Mouse (Mus musculus): ENCODE measurements around the gene Hist1h4c. TPM values are rescaled to one million over a fixed set of nuclear protein-coding genes. Genes with fewer than 3 reads are reported as not detected.
A peak's percentile ranks its signal among the peaks of the same experiment; 100 is the strongest.

The Hist1h4c gene
- total RNA-seq (2017) = 140 and 291 TPM in 2 replicates

DNA sequence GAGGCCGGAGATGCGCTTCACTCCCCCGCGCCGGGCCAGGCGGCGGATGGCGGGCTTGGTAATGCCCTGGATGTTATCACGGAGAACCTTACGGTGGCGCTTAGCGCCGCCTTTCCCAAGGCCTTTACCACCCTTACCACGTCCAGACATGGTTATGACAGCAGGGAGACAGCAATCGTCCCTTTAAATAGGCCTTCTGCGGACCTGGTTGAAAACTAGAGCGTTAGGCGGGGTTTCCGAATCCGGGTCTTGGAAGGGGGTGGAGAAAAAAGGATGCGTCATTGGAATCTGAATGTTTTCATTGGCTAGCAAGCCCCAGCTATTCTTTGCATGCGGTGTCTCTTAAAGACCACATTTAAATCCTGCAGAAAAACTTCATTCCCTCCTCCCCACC is at the start of gene Hist1h4c:
Gene Hist1h4c (minus strand): TSS at position 155 of the 394 bp plus-strand sequence.
- ATAC-seq (replicated peaks in 1 of 2; ENCODE audit: insufficient read depth in 1 of 2, low FRiP score in 2 of 2, low TSS enrichment in 1 of 2, low read depth in 1 of 2, poor library complexity in 2 of 2, severe bottlenecking in 2 of 2) = peak; percentile 91 to 92

DNA sequence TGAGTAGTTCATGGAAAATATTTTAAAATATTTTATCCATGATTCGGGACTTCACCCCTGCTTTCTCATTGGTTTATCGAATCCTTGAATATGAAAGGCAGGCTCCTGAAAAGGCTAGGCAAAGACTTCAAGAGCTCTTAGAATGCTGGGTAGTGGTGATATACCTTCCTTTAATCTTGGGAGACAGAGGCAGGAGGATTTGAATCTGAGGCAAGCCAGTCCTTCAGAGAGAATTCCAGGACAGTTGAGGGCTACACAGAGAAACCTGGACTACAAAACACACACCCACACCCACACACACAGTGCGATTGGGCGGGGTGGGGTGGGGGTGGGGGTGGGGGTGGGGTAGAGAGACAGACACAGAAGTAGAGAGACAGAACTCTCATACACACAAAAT is 49.6 kb upstream of the Hist1h4c start:
- no peak for ATAC-seq (replicated peaks in 1 of 2; ENCODE audit: insufficient read depth in 1 of 2, low FRiP score in 2 of 2, low TSS enrichment in 1 of 2, low read depth in 1 of 2, poor library complexity in 2 of 2, severe bottlenecking in 2 of 2)

DNA sequence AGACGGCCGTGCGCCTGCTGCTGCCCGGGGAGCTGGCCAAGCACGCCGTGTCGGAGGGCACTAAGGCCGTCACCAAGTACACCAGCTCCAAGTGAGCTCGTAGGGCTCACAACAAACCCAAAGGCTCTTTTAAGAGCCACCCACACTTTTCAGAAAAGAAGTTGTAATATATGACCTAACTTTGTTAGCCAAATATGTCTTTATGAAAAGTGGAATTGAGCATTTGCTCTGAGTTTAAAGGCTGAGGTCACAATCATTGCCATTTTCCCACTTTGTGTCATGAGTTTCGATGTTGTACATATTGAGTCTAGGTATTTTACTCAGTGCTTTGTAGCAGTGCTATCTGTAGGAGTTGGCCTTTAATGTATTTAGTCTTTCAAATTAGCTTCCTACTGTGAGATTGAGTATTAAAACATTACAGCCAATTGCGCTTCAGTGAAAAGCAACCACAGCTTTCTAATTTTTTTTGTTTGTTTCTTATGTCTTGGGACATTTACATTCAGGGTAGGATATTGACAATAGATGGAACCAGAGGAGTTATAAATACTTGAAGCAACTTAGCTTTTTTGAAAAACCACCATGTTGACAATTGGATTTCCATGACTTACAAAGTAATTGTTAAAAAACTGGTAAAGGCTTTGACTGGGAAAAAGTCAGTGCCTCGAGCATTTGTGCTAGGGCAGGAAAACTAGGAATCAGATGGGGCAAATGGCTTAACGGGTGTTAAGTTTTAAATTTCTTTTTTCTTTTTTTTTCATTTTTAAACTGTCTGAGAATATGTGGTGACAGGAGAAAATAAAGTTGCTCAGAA is 49.0 kb upstream of the Hist1h4c start:
- no peak for ATAC-seq (replicated peaks in 1 of 2; ENCODE audit: insufficient read depth in 1 of 2, low FRiP score in 2 of 2, low TSS enrichment in 1 of 2, low read depth in 1 of 2, poor library complexity in 2 of 2, severe bottlenecking in 2 of 2)

DNA sequence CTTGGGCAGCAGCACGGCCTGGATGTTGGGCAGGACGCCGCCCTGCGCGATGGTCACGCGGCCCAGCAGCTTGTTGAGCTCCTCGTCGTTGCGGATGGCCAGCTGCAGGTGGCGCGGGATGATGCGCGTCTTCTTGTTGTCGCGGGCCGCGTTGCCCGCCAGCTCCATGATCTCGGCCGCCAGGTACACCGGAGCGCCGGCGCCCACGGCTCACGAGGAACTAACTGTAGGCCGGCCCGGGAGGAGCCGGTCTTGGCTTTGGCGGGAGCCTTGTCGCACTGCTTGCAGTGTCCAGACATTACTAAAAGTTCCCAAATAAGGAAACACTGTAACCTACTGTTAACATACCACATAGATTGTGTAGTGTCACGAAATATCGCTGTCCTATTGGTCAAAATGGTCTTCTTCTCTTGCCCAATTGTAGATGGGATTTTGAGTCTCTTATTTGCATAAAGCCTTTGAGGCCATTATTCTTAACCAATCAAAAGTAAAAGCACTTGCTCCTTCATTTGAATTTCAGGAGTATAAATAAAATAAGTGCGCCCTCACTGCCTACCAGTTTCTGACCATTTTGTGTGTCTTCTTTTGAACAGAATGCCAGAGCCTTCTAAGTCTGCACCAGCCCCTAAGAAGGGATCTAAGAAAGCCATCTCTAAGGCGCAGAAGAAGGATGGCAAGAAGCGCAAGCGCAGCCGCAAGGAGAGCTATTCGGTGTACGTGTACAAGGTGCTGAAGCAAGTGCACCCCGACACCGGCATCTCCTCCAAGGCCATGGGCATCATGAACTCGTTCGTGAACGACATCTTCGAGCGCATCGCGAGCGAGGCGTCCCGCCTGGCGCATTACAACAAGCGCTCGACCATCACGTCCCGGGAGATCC is 48.2 kb upstream of the Hist1h4c start, which contains the start of gene Hist1h2bb:
Gene Hist1h2bb (plus strand): TSS at position 534 of the 880 bp plus-strand sequence.
- ATAC-seq (replicated peaks in 1 of 2; ENCODE audit: insufficient read depth in 1 of 2, low FRiP score in 2 of 2, low TSS enrichment in 1 of 2, low read depth in 1 of 2, poor library complexity in 2 of 2, severe bottlenecking in 2 of 2) = peak; percentile 81 to 87

DNA sequence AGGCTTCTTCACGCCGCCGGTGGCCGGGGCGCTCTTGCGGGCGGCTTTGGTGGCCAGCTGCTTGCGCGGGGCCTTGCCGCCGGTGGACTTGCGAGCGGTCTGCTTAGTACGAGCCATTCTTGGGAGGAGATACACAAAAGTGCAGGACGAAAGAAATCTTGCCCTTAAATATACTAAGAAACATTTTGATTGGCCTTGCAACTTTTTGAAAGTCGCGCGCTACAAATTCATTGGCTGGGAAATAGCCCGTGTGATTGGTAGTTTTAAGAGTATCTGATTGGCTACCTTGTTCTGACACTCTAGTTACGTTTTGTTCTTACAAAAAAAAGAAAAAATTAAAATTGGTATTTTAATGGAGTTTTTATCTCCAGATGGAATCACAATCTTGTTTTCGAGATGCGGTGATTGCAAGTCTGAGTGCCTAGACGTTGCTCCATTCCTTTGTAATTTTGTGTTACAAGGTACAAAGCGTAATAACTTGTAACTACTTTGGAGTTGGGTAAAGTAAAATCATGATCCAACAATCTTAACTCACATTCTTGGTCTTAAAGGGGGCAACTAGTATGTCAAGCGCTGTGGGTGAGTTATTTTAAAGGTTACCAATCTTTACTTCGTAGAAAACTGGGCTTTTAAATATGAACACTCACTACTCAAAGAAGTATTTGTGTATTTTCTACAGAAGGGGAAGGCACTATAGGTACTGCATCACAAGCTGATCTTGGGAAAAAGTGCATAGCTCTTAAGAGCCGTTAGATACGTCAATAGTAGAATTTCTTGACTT is 47.3 kb upstream of the Hist1h4c start, which contains the start of gene Hist1h3c:
Gene Hist1h3c (minus strand): TSS at position 222 of the 781 bp plus-strand sequence.
- peak; percentile 61 to 62; a peak in 3 of 4 replicates for ATAC-seq (replicated peaks in 1 of 2; ENCODE audit: insufficient read depth in 1 of 2, low FRiP score in 2 of 2, low TSS enrichment in 1 of 2, low read depth in 1 of 2, poor library complexity in 2 of 2, severe bottlenecking in 2 of 2)

DNA sequence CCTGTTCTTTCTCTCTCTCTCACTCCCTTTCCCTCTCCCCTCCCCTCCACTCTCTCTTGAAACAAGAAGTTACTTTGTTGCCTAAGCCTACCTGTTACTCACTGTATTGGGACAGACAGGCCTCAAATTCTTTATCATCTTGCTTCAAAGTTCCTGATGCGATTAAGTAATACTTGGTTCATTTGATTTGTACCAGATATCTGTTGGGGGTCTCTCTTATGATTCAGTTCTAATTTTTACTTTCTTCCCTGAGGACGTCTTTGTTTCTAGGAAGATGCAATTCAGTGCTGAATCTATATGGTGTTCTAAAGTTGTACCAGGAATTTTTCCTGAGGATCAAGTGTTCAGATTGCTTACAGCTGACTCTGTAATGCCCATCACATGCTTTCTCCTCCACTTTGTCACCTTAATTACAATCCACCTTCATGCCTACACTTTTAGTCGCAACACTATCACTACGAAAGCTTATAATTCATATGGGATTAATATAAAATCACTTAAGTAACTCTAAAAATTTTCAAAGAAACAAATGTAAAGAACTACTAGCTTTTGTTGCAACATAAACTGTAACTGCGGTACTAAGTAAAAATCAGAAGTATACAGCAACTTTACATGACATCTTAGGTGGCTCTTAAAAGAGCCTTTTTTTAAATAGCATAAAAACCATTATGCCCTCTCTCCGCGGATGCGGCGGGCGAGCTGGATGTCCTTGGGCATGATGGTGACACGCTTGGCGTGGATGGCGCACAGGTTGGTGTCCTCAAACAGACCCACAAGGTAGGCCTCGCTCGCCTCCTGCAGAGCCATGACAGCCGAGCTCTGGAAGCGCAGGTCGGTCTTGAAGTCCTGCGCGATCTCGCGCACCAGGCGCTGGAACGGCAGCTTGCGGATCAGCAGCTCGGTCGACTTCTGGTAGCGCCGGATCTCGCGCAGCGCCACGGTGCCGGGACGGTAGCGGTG is 46.4 kb upstream of the Hist1h4c start:
- no peak for ATAC-seq (replicated peaks in 1 of 2; ENCODE audit: insufficient read depth in 1 of 2, low FRiP score in 2 of 2, low TSS enrichment in 1 of 2, low read depth in 1 of 2, poor library complexity in 2 of 2, severe bottlenecking in 2 of 2)

DNA sequence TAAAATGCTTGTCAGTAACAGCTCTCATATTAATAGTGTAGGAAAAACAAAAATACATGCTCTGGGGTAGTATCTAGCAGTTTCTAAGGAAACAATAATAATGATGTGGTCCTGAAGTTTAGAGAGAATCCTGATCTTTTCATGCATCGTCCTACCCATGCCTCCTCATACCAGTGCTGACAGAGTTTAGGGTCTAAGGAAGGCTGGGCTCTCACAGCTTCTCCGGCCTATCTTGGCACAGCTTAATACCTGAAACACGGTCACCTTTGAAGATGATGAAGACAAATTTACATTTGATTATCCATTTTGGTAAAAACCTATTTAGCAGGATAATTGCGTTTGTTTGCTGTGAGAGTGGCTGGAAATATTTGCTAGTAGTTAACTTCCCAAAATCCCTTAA is 45.7 kb upstream of the Hist1h4c start:
- no peak for ATAC-seq (replicated peaks in 1 of 2; ENCODE audit: insufficient read depth in 1 of 2, low FRiP score in 2 of 2, low TSS enrichment in 1 of 2, low read depth in 1 of 2, poor library complexity in 2 of 2, severe bottlenecking in 2 of 2)

DNA sequence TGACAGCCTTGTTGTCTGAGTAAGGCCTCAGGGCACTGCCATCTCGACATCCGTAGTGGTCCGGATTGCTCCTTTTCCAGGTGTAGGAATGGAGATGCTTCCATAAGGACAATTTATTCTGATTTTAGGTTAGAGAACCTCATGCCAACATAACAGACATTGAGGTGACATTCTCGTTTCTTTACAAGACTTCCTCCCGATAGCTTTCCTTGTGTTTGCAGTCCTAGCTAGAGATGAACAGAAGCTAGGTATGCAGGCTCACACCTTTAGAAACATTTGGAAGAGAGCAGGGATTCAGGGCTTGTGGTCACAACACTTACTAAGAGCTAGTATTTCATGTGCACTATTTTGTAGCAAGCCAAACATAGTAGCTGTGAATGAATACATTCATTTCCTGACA is 45.0 kb upstream of the Hist1h4c start:
- no peak for ATAC-seq (replicated peaks in 1 of 2; ENCODE audit: insufficient read depth in 1 of 2, low FRiP score in 2 of 2, low TSS enrichment in 1 of 2, low read depth in 1 of 2, poor library complexity in 2 of 2, severe bottlenecking in 2 of 2)

DNA sequence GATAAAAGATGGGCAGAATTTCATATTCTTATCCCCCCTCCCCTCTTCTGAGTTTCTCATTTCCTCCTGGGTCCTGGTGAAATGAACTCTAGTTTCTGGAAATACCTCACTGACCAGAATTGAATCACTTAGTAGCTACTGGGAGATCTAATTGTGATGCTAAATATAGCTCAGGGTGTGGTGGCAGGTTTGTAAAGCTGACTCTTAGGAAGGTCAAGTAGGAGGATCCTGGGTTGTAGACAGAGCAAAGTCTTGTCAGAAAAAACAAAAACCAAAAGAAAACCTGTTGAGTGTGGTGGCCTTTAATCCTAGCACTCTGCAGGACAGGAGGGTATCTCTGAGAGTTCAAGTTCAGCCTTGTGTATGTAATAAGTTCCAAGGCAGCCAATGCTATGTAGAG is 43.8 kb upstream of the Hist1h4c start:
- ATAC-seq (replicated peaks in 1 of 2; ENCODE audit: insufficient read depth in 1 of 2, low FRiP score in 2 of 2, low TSS enrichment in 1 of 2, low read depth in 1 of 2, poor library complexity in 2 of 2, severe bottlenecking in 2 of 2) = no peak

DNA sequence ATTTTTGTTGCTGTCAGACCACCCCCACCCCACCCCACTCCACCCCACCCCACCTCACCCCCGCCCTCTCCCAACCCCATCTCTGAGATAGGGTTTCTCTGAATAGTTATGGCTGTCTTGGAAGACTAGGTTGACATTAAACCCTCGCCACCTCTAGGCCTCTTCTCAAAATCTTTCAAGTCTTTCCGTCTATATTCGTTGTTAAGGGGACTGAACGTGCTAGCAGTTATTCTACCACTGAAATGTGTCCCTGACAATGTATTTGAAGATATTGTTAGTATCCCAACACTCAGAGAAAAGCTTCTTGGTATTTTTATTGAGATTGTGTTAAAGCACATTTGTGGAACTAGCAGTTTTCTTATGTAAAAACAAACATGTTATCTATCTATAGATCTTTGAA is 42.7 kb upstream of the Hist1h4c start:
- no peak for ATAC-seq (replicated peaks in 1 of 2; ENCODE audit: insufficient read depth in 1 of 2, low FRiP score in 2 of 2, low TSS enrichment in 1 of 2, low read depth in 1 of 2, poor library complexity in 2 of 2, severe bottlenecking in 2 of 2)

DNA sequence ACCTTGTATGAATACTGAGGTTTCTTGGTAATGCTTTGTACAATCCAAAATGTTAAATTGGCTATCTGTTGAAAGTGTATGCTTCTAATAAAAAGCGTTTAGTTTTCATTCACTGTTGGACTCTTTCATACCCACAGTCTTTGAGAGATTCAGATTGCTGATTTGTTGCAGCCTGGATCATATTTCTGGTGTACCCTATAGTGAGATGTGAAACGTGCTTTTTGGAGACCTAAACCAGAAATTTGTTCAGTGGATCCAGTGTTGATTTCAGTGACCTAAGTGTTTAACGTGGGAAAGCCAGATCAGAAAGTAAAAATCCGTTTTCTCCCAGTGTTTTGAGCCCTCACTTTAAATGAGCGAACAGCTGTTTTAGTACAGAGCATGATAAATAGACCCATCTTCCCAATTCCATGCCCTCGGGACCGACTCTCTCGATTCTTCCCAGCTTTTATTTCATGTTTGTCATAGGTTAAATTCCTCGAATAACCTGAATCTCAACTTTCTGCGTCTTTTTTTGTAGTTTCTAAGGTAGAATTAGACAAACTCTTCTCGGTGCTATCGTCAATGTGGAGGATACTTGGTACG is 42.1 kb upstream of the Hist1h4c start:
- ATAC-seq (replicated peaks in 1 of 2; ENCODE audit: insufficient read depth in 1 of 2, low FRiP score in 2 of 2, low TSS enrichment in 1 of 2, low read depth in 1 of 2, poor library complexity in 2 of 2, severe bottlenecking in 2 of 2) = no peak

DNA sequence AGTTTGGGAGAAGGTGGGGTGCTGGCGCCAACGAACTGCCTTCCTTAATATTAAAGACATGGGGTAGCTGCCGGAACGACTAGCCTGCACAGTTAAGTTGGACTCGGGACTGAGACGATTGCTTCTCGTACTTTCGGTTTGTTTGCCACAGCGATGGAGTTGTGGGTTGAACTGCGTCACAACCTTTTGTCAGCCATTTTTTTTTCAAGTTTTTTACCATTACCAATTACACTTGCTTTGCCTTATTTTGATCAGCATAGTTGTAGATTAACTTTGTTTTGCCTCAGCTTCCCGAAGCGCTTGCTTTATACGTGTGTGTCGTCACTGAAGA is 41.6 kb upstream of the Hist1h4c start:
- ATAC-seq (replicated peaks in 1 of 2; ENCODE audit: insufficient read depth in 1 of 2, low FRiP score in 2 of 2, low TSS enrichment in 1 of 2, low read depth in 1 of 2, poor library complexity in 2 of 2, severe bottlenecking in 2 of 2) = peak; percentile 44 to 48

DNA sequence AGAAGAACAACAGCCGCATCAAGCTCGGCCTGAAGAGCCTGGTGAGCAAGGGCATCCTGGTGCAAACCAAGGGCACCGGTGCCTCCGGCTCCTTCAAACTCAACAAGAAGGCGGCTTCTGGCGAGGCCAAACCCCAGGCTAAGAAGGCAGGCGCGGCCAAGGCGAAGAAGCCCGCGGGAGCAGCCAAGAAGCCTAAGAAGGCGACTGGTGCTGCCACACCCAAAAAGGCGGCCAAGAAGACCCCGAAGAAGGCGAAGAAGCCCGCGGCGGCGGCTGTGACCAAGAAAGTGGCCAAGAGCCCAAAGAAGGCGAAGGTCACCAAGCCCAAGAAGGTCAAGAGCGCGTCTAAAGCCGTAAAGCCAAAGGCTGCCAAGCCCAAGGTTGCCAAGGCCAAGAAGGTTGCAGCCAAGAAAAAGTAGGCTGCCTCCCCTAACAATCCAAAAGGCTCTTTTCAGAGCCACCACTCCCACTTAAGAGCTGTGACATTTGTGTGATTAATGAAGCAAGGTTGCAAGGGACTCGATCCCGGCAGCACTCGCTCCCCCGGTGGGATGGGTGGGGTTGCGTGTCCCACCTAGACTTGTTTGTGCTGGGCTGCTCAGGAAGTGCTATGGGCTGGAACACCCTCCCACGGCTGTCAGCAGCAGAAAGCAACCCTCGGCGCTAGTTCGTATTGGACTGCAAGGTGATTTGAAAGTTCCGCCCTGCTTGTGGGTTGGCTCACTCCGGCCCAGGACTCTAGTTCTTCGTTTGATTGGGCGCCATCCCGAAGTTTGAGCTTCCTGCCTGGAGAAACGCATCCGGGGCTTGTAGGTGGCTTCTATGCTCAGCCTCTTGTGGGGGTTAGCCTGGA is 41.0 kb upstream of the Hist1h4c start:
- peak; percentile 79 to 84 for ATAC-seq (replicated peaks in 1 of 2; ENCODE audit: insufficient read depth in 1 of 2, low FRiP score in 2 of 2, low TSS enrichment in 1 of 2, low read depth in 1 of 2, poor library complexity in 2 of 2, severe bottlenecking in 2 of 2)

DNA sequence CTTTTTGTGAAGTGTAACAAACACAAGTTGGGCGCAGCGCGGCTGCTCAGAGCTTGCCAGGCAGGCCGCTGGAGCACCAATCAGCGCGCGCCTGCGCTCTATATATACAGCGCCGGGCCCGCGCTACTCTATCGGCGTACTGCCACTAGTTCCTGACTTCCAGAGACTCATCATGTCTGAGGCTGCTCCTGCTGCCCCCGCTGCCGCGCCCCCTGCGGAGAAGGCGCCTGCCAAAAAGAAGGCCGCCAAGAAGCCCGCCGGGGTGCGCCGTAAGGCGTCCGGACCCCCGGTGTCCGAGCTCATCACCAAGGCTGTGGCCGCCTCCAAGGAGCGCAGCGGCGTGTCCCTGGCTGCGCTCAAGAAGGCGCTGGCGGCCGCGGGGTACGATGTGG is 40.4 kb upstream of the Hist1h4c start, which contains the start of gene Hist1h1c:
Gene Hist1h1c (plus strand): TSS at position 132 of the 392 bp plus-strand sequence.
- ATAC-seq (replicated peaks in 1 of 2; ENCODE audit: insufficient read depth in 1 of 2, low FRiP score in 2 of 2, low TSS enrichment in 1 of 2, low read depth in 1 of 2, poor library complexity in 2 of 2, severe bottlenecking in 2 of 2) = peak; percentile 64 to 69

DNA sequence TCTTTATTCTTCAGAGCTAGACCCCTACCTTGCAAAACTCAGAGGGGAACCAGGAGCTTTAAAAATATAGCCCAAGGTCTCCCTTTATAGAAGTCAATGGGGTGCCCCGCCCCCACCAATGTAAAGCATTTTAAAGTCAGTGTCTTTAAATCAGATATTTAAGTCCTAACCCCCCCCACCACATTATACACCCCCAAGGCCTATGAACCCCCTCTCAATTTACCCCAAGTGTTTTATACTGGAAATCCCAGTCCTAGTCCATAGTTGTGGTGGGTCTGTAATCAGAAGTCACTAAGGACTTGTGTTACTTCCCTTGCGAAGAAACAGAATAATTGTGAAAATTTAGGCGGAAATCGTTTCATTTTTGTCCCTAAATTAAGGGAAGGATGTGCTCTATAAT is 39.8 kb upstream of the Hist1h4c start:
- ATAC-seq (replicated peaks in 1 of 2; ENCODE audit: insufficient read depth in 1 of 2, low FRiP score in 2 of 2, low TSS enrichment in 1 of 2, low read depth in 1 of 2, poor library complexity in 2 of 2, severe bottlenecking in 2 of 2) = no peak
